Mouse (Mus musculus) adrenal gland, postnatal 25 days (tissue): ENCODE data around the gene Mfap3l. TPM values are rescaled to one million over a fixed set of nuclear protein-coding genes. Genes with fewer than 3 reads are reported as not detected.
"Not testable (repeated sequence)": the region's sequence is repeated elsewhere in the genome, so short reads cannot be mapped to it uniquely, and the experiment has no call there.

Source experiments
- DNase-seq: peaks from one replicate; pipeline ENCODE4 v3.0.0; 2021; ENCODE audit warnings: mixed read lengths
- long read RNA-seq: library from polyadenylated mRNA; stranded (forward); transcript quantifications from one replicate; pipeline ENCODE4 v2.0.0, GENCODE M21; 2021
- total RNA-seq: library from RNA; stranded (reverse); gene quantifications from 2 replicates; pipeline ENCODE4 v1.2.3, GENCODE M21; 2021

Gene Mfap3l
- total RNA-seq: 2.5 and 2.6 TPM in 2 replicates
- long read RNA-seq: 0 reads

DNA sequence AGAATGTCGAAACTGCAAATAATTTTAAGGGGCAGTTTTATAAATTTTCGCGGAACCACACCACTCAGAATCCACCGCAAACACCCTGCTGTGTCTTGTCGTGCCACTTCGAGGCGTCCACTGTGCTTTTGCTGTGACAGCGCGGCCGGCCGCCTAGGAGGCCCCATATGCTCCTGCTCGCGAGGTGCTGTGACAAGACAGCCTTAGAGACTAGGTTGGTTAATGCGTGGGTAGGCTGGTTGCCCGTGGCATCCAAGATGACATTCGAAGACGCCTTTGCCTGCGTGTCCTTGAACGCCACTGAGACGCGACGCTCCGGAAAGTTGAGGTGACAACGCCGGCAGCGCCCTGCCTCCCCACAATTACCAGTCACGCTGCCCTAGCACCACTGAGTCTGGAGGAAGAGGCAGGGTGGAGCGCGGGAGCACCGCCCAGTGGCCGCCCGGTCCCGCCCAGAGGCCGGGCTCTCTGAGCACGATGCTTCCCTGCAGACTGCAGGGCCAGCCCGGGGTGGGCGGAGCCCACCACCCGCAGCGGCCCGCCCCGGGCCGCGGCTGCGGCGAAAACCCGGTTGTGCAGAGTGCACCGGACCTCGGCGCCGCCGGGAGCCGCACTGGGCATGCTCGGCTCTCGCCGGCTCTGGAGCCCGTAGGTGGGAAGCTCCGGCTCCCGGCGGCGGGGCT lies at the start of gene Mfap3l:
Gene Mfap3l, plus strand, starts transcription at position 578 of the 683 bp plus-strand sequence.
- peak; percentile 90 for DNase-seq

GRCm38 (mm10) chr8:60583369-60583768 lies 49.3 kb upstream of the Mfap3l start:
- no peak for DNase-seq

DNA sequence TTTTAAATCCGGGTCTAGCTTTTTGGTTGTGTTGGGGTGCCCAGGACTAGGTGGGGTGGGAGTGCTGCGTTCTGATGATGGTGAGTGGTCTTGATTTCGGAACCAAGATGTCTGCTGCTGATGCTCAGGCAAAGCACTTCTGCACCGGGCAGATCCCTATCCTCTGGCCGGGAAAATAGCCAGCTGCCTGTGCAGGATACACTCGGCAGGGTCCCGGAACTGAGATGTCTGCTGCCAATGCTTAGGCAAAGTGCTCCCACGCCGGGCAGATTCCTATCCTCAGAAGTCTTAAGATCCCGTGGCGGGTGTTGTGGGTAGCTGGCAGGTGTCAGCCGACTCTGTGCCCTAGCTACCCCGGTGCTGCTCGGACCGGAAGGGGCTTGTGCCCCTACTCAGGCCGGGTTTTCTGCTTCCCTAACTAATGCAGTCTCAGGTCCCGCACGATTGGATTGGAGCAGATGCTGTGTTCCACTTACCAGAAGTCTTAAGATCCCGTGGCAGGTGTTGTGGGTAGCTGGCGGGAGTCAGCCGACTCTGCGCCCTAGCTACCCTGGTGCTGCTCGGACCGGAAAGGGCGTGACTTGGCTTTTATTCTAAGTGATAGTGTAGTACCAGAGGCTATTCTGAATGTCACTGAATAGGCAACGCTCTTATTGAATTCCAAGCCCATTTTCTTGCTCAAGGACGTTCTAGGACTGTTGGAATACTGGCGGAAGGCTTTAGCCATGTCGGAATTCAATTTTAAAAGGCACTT lies 41.1 kb upstream of the Mfap3l start:
- not testable (repeated sequence) for DNase-seq

GRCm38 (mm10) chr8:60594761-60595160 lies 37.9 kb upstream of the Mfap3l start:
- DNase-seq: peak; percentile 6

DNA sequence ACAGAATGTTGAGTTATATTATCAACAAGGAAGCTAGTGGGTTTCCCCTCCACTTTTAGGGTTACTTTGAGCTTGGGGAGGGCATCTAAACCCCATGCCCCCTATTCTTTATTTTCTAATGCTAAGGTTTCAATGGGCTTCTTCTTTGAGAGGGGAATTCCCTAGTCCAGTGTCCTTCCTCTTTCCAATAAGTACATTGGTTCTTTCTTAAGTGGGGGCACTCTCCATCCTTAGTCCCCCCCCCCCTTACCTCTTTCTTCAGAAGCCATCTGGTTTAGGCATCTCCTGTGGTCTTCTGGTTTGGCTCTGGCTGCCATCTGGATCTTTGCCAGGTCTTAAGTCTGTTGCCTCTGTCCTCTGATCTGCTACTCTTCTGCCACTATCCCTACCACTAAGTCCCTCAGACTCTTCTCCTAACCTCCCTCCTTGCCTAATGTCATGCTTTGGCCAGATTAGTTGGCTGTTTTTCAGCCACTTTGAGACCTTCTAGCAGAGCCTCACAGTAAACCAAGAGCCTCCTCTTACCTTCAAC lies 21.0 kb upstream of the Mfap3l start:
- no peak for DNase-seq

DNA sequence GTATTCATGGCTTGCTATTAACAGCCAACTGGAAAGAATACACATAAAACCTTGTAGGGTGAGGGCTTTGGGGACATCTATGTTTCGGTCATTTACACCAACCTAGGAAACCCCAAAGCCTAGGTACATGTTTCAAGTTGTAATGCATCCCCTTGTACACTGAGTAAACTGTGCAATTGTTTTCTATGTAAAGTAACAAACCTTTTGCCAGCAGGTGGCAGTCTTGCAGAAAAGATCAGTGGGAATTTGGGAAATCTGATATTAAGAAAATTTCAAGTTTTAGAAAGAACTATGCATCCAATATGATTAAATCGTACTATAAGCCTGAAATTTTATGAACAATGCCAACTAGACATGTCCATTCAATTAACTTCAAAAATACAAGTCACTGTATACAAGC lies 15.7 kb upstream of the Mfap3l start:
- peak; percentile 27 for DNase-seq

DNA sequence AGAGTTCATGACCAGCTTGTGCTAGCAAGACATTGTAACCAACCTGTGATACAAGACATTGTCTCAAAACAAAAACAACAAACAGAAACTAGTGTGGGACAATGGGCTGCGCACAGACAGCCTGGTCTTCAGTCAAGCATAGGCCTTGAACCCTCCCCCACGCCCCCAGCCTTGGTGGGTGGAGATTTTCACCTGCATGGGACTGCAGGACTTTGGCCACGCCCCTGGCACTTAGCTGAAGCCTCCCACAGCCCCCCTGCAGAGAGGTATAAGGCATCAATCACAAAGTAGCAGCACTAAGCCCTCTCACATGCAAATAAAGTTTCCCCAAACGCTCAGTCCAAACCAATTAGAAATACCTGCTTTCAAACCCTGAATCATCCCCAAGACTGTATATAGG lies 11.1 kb upstream of the Mfap3l start:
- DNase-seq: no peak

GRCm38 (mm10) chr8:60622056-60622455 lies 10.6 kb upstream of the Mfap3l start:
- no peak for DNase-seq

- DNase-seq: no peak
Measured at GRCm38 (mm10) chr8:60623438-60623837, 9.2 kb upstream of the Mfap3l start.

GRCm38 (mm10) chr8:60624722-60625121 lies 7.9 kb upstream of the Mfap3l start:
- no peak for DNase-seq

DNA sequence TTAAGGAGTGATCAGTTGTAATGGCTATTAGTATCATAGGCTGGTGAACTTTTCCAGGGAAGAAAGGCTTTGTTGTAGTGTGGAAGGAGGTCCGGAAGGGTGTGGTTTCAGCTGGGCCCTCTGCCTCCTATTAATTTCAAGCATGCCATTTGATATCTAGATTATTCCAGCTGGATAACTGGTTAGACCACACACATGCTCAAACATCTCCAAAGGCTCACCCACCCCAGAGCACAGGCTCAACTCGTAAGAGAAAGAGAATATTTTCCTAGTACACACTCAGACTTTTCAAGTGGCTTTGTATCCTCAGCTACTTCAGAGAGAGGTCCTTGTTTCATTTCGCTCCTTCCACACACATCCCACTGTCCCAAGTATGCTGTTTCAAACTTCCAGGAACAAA lies 4.7 kb upstream of the Mfap3l start:
- no peak for DNase-seq

DNA sequence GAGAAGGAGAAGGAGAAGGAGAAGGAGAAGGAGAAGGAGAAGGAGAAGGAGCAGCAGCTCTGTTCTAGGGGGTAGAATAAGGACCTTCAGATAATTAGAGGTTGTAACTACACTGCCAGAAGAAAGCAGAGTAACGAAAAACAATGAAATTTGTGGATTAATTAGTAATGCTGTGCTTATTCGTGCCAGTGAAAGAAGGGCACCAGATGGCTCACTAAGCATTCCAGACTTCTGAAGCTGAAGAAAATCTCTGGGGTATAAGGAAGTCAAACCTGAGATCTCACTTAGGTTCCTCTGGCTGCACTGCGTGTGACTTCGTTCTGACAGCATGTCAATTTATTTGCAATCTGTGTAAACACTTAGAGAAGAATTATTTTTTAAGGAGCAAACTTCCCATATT lies 3.6 kb upstream of the Mfap3l start:
- no peak for DNase-seq

- DNase-seq: peak; percentile 67
Measured at GRCm38 (mm10) chr8:60631504-60631934, 1.1 kb upstream of the Mfap3l start.

DNA sequence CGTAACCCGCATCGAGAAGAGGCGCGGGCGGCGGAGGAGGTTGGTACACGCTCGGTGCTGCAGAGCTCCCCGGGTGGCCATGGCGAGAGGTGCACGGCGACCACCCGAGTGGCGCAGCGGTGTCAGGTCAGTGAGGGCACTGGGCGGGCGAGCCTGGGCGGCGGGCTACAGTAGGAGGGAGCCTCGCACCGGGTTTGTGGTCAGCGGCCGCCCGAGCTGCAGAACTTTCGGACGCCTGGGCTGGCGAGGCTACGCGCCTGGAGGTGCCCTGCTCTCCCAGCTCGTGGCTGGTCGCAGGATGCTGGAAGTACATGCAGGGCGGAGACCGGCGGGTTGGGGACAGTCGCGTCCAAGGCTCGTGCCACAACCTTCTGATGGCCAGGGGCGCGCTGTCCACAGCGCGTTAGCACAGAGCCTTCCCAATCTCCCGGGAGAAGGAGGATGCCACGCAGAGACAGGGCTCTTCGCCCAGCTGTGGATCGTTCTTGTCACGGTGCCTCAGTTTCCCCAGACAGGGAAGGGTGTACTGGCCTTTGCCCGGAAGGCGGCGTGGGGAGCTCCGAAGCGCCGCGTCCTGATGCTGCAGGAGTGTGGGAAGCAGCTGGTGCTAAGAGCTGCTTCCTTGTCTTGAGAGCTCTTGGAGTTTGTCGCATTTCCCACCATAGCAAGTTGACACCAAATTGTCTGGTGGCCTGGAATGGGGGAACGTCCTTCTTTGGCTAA lies 467 bp downstream of the Mfap3l start:
- DNase-seq: no peak

DNA sequence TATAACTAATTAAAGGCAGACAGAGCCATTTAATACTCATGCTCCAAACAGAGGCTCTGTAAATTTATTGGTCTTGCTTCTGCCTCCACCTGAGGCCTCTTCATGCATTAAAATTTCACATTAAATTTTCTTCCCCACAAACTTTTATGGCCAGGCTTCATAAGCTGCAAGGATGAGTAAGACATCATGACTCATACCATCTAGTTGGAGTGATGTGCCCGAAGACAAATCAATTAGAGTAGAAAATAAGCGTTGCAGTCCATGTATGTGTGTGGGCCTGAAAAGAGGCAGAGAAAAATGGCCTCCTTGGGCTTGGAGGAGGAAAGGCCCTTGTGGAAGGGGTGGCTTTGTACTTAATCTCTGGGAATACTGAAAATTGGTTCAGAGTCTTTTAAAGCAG lies 2.3 kb downstream of the Mfap3l start:
- no peak for DNase-seq

DNA sequence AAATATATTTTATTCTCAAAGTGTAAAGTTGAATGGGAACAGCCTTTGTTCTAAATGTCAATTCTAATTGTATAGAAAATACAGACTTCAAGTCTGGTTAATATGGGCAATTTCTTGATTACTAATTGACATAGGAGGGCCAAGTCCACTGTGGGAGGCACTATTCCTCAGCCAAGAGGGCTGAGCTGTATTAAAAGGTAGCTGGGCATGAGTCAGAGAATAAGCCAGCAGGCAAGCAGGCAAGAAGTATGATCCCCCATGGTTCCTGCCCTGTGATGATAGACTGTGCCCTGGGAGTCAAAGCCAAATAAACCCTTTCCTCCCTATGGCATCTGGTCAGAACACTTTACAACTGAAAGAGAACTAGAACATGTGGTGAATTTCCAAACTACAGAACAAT lies 3.2 kb downstream of the Mfap3l start:
- no peak for DNase-seq

DNA sequence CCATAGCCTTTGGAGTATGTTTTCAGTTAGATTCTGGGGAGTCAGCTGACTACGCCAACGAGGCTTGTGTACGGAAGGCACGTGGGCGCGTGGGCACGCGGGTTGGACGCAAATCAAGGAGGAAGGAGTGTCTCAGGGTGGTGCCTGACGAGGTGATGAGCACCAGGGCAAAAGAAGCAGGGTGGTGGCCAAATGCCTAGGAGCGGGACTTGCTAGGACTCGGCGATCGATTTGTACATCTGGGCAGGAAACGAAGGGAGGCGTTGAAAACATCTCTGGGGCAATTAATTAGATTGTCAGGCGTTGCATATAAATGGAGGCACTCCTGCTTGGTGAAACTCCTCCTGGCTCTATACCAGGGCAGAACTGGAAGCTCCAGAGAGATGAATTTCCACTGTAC lies 7.4 kb downstream of the Mfap3l start:
- no peak for DNase-seq

GRCm38 (mm10) chr8:60643416-60644020 lies 10.9 kb downstream of the Mfap3l start:
- DNase-seq: no peak

GRCm38 (mm10) chr8:60645164-60645563 lies 12.5 kb downstream of the Mfap3l start:
- DNase-seq: no peak

GRCm38 (mm10) chr8:60645911-60646310 lies 13.3 kb downstream of the Mfap3l start:
- no peak for DNase-seq

GRCm38 (mm10) chr8:60647291-60647690 lies 14.7 kb downstream of the Mfap3l start:
- DNase-seq: no peak

GRCm38 (mm10) chr8:60649081-60649480 lies 16.5 kb downstream of the Mfap3l start:
- no peak for DNase-seq
